Mouse (Mus musculus): ENCODE results near the gene Hhat. TPM values are rescaled to one million over a fixed set of nuclear protein-coding genes. Genes with fewer than 3 reads are reported as not detected.

The Hhat gene
- polyA plus RNA-seq, 1 experiment from 2014 or later: 3.8 TPM

DNA sequence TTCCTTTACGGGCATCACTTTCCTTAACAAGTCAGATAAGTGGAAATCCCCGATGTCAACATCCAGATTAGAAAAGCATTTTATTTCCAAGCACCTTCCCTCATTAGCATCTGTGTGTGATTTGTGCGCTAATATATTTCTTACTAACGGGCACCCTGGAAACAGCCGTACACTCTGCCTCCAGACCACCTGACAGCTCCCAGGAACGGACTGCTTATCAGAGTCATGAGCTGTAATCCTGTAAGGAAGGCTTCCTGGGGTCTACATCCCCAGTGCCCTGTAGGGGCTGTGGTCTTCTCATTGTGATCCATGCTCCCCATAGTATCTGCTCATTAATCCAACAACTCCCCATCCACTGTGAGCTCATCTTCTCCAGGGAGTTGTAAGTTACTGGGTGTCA lies 157.8 kb downstream of the Hhat start:
- no peak for ATAC-seq (replicated peaks; ENCODE audit: low FRiP score)
- Histone ChIP-seq H3K4me3 (ENCODE audit: low read depth, low read length) (no peak overlapping the region), H3K9me3 (ENCODE audit: control insufficient read depth, low read length) (no peaks in the 10 kb centered on the region), H3K27ac (ENCODE audit: low read depth, low read length) (no peak overlapping the region), H3K27me3 (replicated peaks; ENCODE audit: control insufficient read depth, insufficient read depth, low read length) (no peaks in the 10 kb centered on the region), H3K4me1 (replicated peaks; ENCODE audit: control insufficient read depth, insufficient read depth, low read length) (no peaks in the 10 kb centered on the region), H3K9ac (ENCODE audit: low read depth, low read length) (no peak overlapping the region), H3K4me2 (no peak overlapping the region), H3K36me3 (ENCODE audit: control insufficient read depth, insufficient read depth, low read length) (no peaks in the 10 kb centered on the region)
- no peak for DNase-seq (ENCODE audit: low spot score)
- 50% methylated on average over 6 of the region's 6 CpGs for WGBS

- no peak overlapping the region for H3K4me3 ChIP-seq (ENCODE audit: low read depth, low read length)
- 81% methylated on average over 11 of the region's 11 CpGs for WGBS
- H3K9ac ChIP-seq (ENCODE audit: low read depth, low read length): no peak overlapping the region
- no peaks in the 10 kb centered on the region for H3K27me3 ChIP-seq (replicated peaks; ENCODE audit: control insufficient read depth, insufficient read depth, low read length)
- no peak overlapping the region for H3K27ac ChIP-seq (ENCODE audit: low read depth, low read length)
- H3K9me3 ChIP-seq (ENCODE audit: control insufficient read depth, low read length): no peaks in the 10 kb centered on the region
- H3K4me2 ChIP-seq: no peak overlapping the region
- DNase-seq (ENCODE audit: low spot score): no peak
- no peaks in the 10 kb centered on the region for H3K36me3 ChIP-seq (ENCODE audit: control insufficient read depth, insufficient read depth, low read length)
- ATAC-seq (replicated peaks; ENCODE audit: low FRiP score): no peak
- H3K4me1 ChIP-seq (replicated peaks; ENCODE audit: control insufficient read depth, insufficient read depth, low read length): no peaks in the 10 kb centered on the region
Observed at GRCm38 (mm10) chr1:192611996-192612739, 158.9 kb downstream of the Hhat start.

DNA sequence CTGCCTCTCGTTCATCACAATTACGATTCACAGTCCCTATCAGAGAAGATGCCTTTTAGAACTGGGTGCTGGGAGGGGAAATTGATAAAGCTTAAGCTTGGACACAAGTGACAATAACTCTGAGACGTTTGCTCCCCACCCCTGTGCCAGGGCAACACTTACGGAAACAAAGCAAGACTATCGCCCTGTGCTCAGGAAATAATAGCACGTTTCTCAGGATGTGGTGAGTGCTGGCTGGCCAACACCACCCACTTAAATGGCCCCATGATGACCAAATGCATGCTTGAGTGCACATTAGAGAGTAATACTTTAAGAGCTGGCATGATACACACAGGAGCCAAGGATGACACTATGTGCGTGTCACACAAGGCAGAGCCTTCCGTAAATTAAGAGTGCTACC lies 164.1 kb downstream of the Hhat start:
- 67% methylated on average over 8 of the region's 8 CpGs for WGBS
- Histone ChIP-seq H3K36me3 (ENCODE audit: control insufficient read depth, insufficient read depth, low read length) (no peaks in the 10 kb centered on the region), H3K9me3 (ENCODE audit: control insufficient read depth, low read length) (no peaks in the 10 kb centered on the region), H3K9ac (ENCODE audit: low read depth, low read length) (no peak overlapping the region), H3K27ac (ENCODE audit: low read depth, low read length) (no peak overlapping the region), H3K27me3 (replicated peaks; ENCODE audit: control insufficient read depth, insufficient read depth, low read length) (no peaks in the 10 kb centered on the region), H3K4me3 (ENCODE audit: low read depth, low read length) (no peak overlapping the region), H3K4me1 (replicated peaks; ENCODE audit: control insufficient read depth, insufficient read depth, low read length) (no peaks in the 10 kb centered on the region), H3K4me2 (no peak overlapping the region)
- ATAC-seq (replicated peaks; ENCODE audit: low FRiP score) (no peak), DNase-seq (ENCODE audit: low spot score) (no peak)

DNA sequence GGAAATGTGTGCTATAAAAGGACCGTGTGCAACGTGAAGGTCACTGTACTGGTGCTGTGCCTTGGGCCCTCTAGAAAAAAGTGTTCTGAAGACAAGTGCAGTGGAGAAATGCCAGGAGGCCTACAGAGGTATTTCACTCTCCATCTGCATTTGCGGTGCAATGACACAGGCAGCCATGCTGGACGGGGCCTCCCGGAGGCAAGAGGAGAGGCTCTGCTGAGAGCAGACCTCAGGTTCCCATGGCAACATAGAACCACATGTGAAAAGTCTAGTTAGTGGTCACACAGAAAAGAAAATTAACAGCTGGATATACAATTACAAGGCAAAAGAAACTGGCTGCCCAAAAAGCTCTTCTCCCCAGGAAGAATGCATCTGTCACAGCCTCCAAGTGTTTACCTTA lies 166.6 kb downstream of the Hhat start:
- Histone ChIP-seq H3K9me3 (ENCODE audit: control insufficient read depth, low read length) (no peaks in the 10 kb centered on the region), H3K36me3 (ENCODE audit: control insufficient read depth, insufficient read depth, low read length) (no peaks in the 10 kb centered on the region), H3K27ac (ENCODE audit: low read depth, low read length) (no peak overlapping the region), H3K4me2 (no peak overlapping the region), H3K4me1 (replicated peaks; ENCODE audit: control insufficient read depth, insufficient read depth, low read length) (no peaks in the 10 kb centered on the region), H3K9ac (ENCODE audit: low read depth, low read length) (no peak overlapping the region), H3K27me3 (replicated peaks; ENCODE audit: control insufficient read depth, insufficient read depth, low read length) (no peaks in the 10 kb centered on the region), H3K4me3 (ENCODE audit: low read depth, low read length) (no peak overlapping the region)
- DNase-seq (ENCODE audit: low spot score) (no peak), ATAC-seq (replicated peaks; ENCODE audit: low FRiP score) (no peak)
- 78% methylated on average over 5 of the region's 5 CpGs for WGBS

GRCm38 (mm10) chr1:192603556-192603955 lies 167.5 kb downstream of the Hhat start:
- H3K9me3 ChIP-seq (ENCODE audit: control insufficient read depth, low read length): no peaks in the 10 kb centered on the region
- H3K4me3 ChIP-seq (ENCODE audit: low read depth, low read length): no peak overlapping the region
- no peak overlapping the region for H3K9ac ChIP-seq (ENCODE audit: low read depth, low read length)
- no peaks in the 10 kb centered on the region for H3K27me3 ChIP-seq (replicated peaks; ENCODE audit: control insufficient read depth, insufficient read depth, low read length)
- ATAC-seq (replicated peaks; ENCODE audit: low FRiP score) (no peak), DNase-seq (ENCODE audit: low spot score) (no peak)
- no peaks in the 10 kb centered on the region for H3K4me1 ChIP-seq (replicated peaks; ENCODE audit: control insufficient read depth, insufficient read depth, low read length)
- H3K4me2 ChIP-seq: no peak overlapping the region
- H3K36me3 ChIP-seq (ENCODE audit: control insufficient read depth, insufficient read depth, low read length): no peaks in the 10 kb centered on the region
- 59% methylated on average over 7 of the region's 7 CpGs for WGBS
- H3K27ac ChIP-seq (ENCODE audit: low read depth, low read length): no peak overlapping the region

GRCm38 (mm10) chr1:192601206-192601605 lies 169.8 kb downstream of the Hhat start:
- Histone ChIP-seq H3K9ac (ENCODE audit: low read depth, low read length) (no peak overlapping the region), H3K4me2 (no peak overlapping the region), H3K4me1 (replicated peaks; ENCODE audit: control insufficient read depth, insufficient read depth, low read length) (no peaks in the 10 kb centered on the region), H3K27me3 (replicated peaks; ENCODE audit: control insufficient read depth, insufficient read depth, low read length) (no peaks in the 10 kb centered on the region), H3K9me3 (ENCODE audit: control insufficient read depth, low read length) (no peaks in the 10 kb centered on the region), H3K4me3 (ENCODE audit: low read depth, low read length) (no peak overlapping the region), H3K27ac (ENCODE audit: low read depth, low read length) (no peak overlapping the region), H3K36me3 (ENCODE audit: control insufficient read depth, insufficient read depth, low read length) (no peaks in the 10 kb centered on the region)
- DNase-seq (ENCODE audit: low spot score) (no peak), ATAC-seq (replicated peaks; ENCODE audit: low FRiP score) (no peak)
- WGBS: 84% methylated on average over 3 of the region's 3 CpGs

GRCm38 (mm10) chr1:192599746-192600145 lies 171.3 kb downstream of the Hhat start:
- Histone ChIP-seq H3K9ac (ENCODE audit: low read depth, low read length) (no peak overlapping the region), H3K4me3 (ENCODE audit: low read depth, low read length) (no peak overlapping the region), H3K27me3 (replicated peaks; ENCODE audit: control insufficient read depth, insufficient read depth, low read length) (no peaks in the 10 kb centered on the region), H3K36me3 (ENCODE audit: control insufficient read depth, insufficient read depth, low read length) (no peaks in the 10 kb centered on the region), H3K4me2 (no peak overlapping the region), H3K9me3 (ENCODE audit: control insufficient read depth, low read length) (no peaks in the 10 kb centered on the region), H3K4me1 (replicated peaks; ENCODE audit: control insufficient read depth, insufficient read depth, low read length) (no peaks in the 10 kb centered on the region), H3K27ac (ENCODE audit: low read depth, low read length) (no peak overlapping the region)
- DNase-seq (ENCODE audit: low spot score) (no peak), ATAC-seq (replicated peaks; ENCODE audit: low FRiP score) (no peak)
- WGBS: 66% methylated on average over 7 of the region's 7 CpGs

DNA sequence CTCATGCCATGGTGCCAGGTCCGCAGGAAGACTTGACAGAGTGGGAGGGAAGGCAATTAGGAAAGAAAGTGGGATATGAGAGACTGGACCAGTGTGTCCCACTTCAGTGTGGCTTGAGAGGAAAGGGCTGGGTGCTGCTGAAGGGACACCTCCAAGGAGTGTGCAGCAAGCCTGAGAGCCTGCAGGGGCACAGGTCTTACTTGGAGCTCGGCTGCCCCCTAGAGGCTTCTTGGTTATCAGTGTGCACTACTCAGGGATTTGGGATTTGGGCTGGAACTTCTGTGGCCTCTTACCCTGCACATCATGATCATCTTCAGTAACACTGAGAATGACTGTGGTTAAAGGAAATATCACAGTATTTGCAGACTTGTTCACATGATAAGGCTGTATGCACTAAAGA lies 172.6 kb downstream of the Hhat start:
- Histone ChIP-seq H3K4me3 (ENCODE audit: low read depth, low read length) (no peak overlapping the region), H3K27me3 (replicated peaks; ENCODE audit: control insufficient read depth, insufficient read depth, low read length) (no peaks in the 10 kb centered on the region), H3K27ac (ENCODE audit: low read depth, low read length) (no peak overlapping the region), H3K36me3 (ENCODE audit: control insufficient read depth, insufficient read depth, low read length) (no peaks in the 10 kb centered on the region), H3K4me1 (replicated peaks; ENCODE audit: control insufficient read depth, insufficient read depth, low read length) (no peaks in the 10 kb centered on the region), H3K4me2 (no peak overlapping the region), H3K9ac (ENCODE audit: low read depth, low read length) (no peak overlapping the region), H3K9me3 (ENCODE audit: control insufficient read depth, low read length) (no peaks in the 10 kb centered on the region)
- ATAC-seq (replicated peaks; ENCODE audit: low FRiP score): no peak
- peak; percentile 61 for DNase-seq (ENCODE audit: low spot score)
- 40% methylated on average over 2 of the region's 2 CpGs for WGBS

GRCm38 (mm10) chr1:192595426-192595825 lies 175.6 kb downstream of the Hhat start:
- DNase-seq (ENCODE audit: low spot score) (no peak), ATAC-seq (replicated peaks; ENCODE audit: low FRiP score) (no peak)
- H3K4me2 ChIP-seq: no peak overlapping the region
- no peaks in the 10 kb centered on the region for H3K36me3 ChIP-seq (ENCODE audit: control insufficient read depth, insufficient read depth, low read length)
- no peak overlapping the region for H3K27ac ChIP-seq (ENCODE audit: low read depth, low read length)
- 76% methylated on average over 4 of the region's 4 CpGs for WGBS
- no peak overlapping the region for H3K4me3 ChIP-seq (ENCODE audit: low read depth, low read length)
- no peaks in the 10 kb centered on the region for H3K4me1 ChIP-seq (replicated peaks; ENCODE audit: control insufficient read depth, insufficient read depth, low read length)
- H3K9me3 ChIP-seq (ENCODE audit: control insufficient read depth, low read length): no peaks in the 10 kb centered on the region
- H3K27me3 ChIP-seq (replicated peaks; ENCODE audit: control insufficient read depth, insufficient read depth, low read length): no peaks in the 10 kb centered on the region
- no peak overlapping the region for H3K9ac ChIP-seq (ENCODE audit: low read depth, low read length)
